Mouse (Mus musculus) embryonic facial prominence, embryonic 13.5 days (tissue): ENCODE measurements around the gene Trim26. TPM values are rescaled to one million over a fixed set of nuclear protein-coding genes. Genes with fewer than 3 reads are reported as not detected.
"Not testable (repeated sequence)": the region's sequence is repeated elsewhere in the genome, so short reads cannot be mapped to it uniquely, and the experiment has no call there.

Experiments
- ATAC-seq: fragments of 200-750 bp; cut with Nextera tagmentation; 2 replicates; pipeline ENCODE4 v1.8.0; 2017; ENCODE audit warnings: low read depth; ENCODE audit not compliant: insufficient number of reproducible peaks, insufficient read depth, low FRiP score, low TSS enrichment
- H3K27ac ChIP-seq: fragments of 300-500 bp; sonication (generic); 2 replicates; pipeline ENCODE4 v1.5.1; 2015; ENCODE audit warnings: moderate library complexity, mild to moderate bottlenecking, inconsistent platforms
- H3K27me3 ChIP-seq: fragments of 300-500 bp; sonication (generic); 2 replicates; pipeline ENCODE4 v1.6.1; 2015; ENCODE audit warnings: mild to moderate bottlenecking, inconsistent platforms
- H3K36me3 ChIP-seq: fragments of 300-500 bp; sonication (generic); 2 replicates; pipeline ENCODE4 v1.6.1; 2015; ENCODE audit warnings: mild to moderate bottlenecking, inconsistent platforms
- H3K4me1 ChIP-seq: fragments of 300-500 bp; sonication (generic); 2 replicates; pipeline ENCODE4 v1.6.1; 2015; ENCODE audit warnings: inconsistent platforms
- H3K4me2 ChIP-seq: fragments of 300-500 bp; sonication (generic); 2 replicates; pipeline ENCODE4 v1.6.1; 2015; ENCODE audit warnings: moderate library complexity, mild to moderate bottlenecking, inconsistent platforms
- H3K4me3 ChIP-seq: fragments of 300-500 bp; sonication (generic); 2 replicates; pipeline ENCODE4 v1.5.1; 2015; ENCODE audit warnings: mild to moderate bottlenecking, inconsistent platforms
- H3K9ac ChIP-seq: fragments of 300-500 bp; sonication (generic); 2 replicates; pipeline ENCODE4 v1.6.1; 2015; ENCODE audit warnings: mild to moderate bottlenecking, inconsistent platforms
- H3K9me3 ChIP-seq: fragments of 300-500 bp; sonication (generic); 2 replicates; pipeline ENCODE4 v1.6.1; 2016; ENCODE audit warnings: inconsistent platforms
- WGBS: fragments of 180-500 bp; shearing (Covaris S2); methylation state at CpG from one replicate; pipeline ENCODE4 v1.1.7; 2015; ENCODE audit warnings: mixed read lengths; 5-methylcytosine and 5-hydroxymethylcytosine counted together
- polyA plus RNA-seq: library from polyadenylated mRNA; unstranded; fragments of >200 nt; fragmentation: Nextera tagmentation; extraction: Ambion mirVana; gene quantifications from 2 replicates; pipeline ENCODE4 v1.2.1, GENCODE M21; 2015

Gene Trim26
- 55.7 and 60.3 TPM in 2 replicates for polyA plus RNA-seq

DNA sequence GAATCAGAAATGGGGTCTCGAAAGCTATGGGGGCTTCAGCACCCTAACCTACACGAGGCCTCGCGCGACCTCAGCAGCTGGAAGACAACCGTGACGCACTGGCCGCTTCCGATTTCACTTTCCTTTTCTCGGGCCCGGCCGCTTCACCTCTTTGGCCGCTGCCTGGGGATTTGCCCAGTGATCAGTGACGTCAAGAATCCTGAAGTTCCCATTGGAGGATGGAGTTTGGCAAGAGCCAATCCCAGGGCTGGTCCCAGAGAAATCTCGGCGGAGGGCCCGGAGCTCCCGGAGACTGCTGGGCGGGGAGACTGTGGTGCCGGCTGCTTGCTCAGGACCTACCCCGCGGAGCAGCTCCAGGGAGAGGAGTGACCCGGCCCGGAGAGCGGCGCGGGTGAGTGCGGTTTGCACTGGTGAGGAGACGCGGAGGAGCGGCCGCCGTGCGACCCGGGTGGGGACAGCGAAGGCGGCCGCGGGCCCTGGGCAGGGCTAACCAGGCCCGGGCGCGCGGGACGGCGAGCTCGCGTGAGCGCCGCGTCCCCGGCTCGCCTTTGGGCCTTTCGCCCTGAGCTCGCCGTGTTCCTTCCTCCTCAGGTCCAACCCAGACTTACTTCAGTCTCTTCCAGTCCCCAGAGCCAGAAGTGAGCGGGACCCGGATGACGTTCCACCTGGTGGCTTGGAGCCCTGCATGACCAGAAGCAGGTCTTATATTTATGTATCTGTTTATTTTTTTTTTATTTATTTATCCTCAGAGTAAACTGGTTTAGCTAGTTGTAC, at the start of gene Trim26:
Gene Trim26 (plus strand): TSS at position 261 of the 774 bp plus-strand sequence.
- H3K4me1 ChIP-seq, result peaks cover 16% of the 10 kb centered on the region
- peak within 1 kb of the TSS; percentile 92 for H3K27ac ChIP-seq
- WGBS, result under 1% methylated on average over 58 of the region's 58 CpGs
- H3K4me3 ChIP-seq, result peak within 1 kb of the TSS; percentile 66
- peak within 1 kb of the TSS; percentile 64 for H3K4me2 ChIP-seq
- H3K36me3 ChIP-seq, result 0 out of 2 replicates have a peak, but pooled peaks cover 3% of the 10 kb centered on the region
- H3K27me3 ChIP-seq, result no peaks in the 10 kb centered on the region
- peak; percentile 98 for ATAC-seq
- no peaks in the 10 kb centered on the region for H3K9me3 ChIP-seq
- peak within 1 kb of the TSS; percentile 88 for H3K9ac ChIP-seq

DNA sequence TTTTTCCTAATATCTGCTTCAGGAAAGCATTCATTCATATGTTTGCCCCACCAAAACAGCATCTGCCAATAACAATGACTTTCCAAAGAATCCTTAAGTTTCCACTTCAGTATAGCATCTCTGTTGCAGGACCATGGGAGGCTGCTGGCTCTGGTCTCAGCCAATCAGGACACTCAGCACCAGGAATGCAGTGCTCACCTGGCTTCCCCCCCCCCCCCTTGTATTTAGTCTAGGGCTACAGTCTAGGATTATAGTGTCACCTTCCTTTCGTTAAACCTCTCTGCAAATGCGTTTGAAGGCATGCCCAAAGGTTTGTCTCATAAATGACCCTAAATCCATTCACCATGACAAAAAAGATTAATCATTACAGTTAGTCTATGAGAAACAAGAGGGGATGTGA, 48.6 kb upstream of the Trim26 start:
- Histone ChIP-seq H3K27ac (no peak overlapping the region), H3K4me2 (no peak overlapping the region), H3K27me3 (no peaks in the 10 kb centered on the region), H3K9me3 (no peaks in the 10 kb centered on the region), H3K4me3 (no peak overlapping the region), H3K9ac (no peak overlapping the region), H3K36me3 (no peaks in the 10 kb centered on the region), H3K4me1 (no peaks in the 10 kb centered on the region)
- no peak for ATAC-seq
- WGBS, result 71% methylated on average over 2 of the region's 2 CpGs

DNA sequence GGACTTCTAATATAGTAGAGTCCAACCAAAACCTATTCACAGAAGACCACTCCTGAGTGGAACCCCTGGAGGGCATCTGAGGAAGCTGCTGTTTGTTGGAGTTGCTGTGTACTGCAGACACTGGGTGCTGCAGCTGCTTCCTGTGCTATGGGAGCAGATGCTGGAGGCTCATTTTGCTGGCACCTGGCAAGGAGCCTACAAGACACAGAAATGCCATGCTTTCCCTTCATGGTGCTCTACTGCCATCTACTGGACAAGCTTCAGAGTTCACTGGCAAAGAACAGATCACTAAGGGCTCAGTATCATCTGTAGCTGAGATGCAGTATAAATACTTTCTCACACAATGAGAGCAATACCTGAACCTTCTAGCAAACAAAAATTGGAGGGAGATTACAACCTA, 48.1 kb upstream of the Trim26 start:
- not testable (repeated sequence) for H3K4me2 ChIP-seq, ATAC-seq

DNA sequence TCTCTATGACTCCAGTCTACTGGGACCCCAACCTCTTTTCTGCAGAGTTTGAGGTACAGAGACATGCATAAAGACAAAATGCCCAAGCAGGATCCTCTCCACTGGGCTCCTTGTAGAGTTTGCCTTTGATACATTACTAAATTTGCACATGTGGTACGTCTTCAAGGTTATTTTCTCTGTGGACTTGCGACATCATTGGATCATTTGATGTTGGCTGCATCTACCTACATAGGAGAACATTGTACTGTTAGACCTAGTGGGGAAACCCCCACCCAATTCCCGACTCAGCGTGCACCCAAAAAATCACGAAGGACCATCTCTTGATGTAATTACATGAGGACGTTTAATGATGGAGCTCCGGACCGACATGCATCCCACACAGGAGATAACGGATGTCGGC, 37.4 kb upstream of the Trim26 start:
- 87% methylated on average over 10 of the region's 10 CpGs for WGBS

More for the DNA sequence above, 48.1 kb upstream of the Trim26 start:
- H3K9me3 ChIP-seq, H3K9ac ChIP-seq, H3K4me1 ChIP-seq, H3K36me3 ChIP-seq, H3K4me3 ChIP-seq, H3K27me3 ChIP-seq, H3K27ac ChIP-seq: not testable (repeated sequence)

DNA sequence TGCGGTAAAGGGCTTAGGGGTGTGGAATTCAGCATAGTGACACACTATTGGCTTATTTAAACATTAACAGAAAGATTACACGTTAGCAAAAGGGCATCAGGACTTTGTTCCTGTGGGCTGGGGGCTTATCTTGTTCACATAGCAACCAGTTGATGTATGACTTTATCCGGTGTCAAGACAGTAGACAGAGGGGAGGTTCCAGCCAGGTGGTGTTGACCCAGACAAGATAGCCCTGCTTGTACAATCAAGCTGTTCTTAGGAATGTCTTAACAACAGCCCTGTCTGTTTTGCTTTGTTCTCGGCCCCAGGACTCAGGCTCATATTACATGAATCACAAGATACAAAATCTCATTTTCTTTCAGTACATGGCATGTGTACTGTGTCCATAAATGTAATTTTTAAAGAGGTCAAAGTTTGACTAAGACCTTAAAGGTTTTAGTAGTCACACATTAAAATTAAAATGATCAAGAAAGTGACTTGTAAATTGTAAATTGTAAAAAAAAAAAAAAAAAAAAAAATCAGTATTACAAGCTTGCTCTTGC, 36.9 kb upstream of the Trim26 start:
- not testable (repeated sequence) for H3K4me1 ChIP-seq, H3K4me2 ChIP-seq, ATAC-seq, H3K27ac ChIP-seq, H3K36me3 ChIP-seq, H3K27me3 ChIP-seq, H3K9me3 ChIP-seq, H3K9ac ChIP-seq, H3K4me3 ChIP-seq
- WGBS, result 69% methylated on average over 4 of the region's 4 CpGs

More for the DNA sequence above, 37.4 kb upstream of the Trim26 start:
- Histone ChIP-seq H3K36me3 (no peaks in the 10 kb centered on the region), H3K4me3 (no peak overlapping the region), H3K4me1 (no peaks in the 10 kb centered on the region), H3K27me3 (no peaks in the 10 kb centered on the region), H3K4me2 (no peak overlapping the region), H3K9me3 (no peaks in the 10 kb centered on the region), H3K9ac (no peak overlapping the region), H3K27ac (no peak overlapping the region)
- ATAC-seq, result no peak

DNA sequence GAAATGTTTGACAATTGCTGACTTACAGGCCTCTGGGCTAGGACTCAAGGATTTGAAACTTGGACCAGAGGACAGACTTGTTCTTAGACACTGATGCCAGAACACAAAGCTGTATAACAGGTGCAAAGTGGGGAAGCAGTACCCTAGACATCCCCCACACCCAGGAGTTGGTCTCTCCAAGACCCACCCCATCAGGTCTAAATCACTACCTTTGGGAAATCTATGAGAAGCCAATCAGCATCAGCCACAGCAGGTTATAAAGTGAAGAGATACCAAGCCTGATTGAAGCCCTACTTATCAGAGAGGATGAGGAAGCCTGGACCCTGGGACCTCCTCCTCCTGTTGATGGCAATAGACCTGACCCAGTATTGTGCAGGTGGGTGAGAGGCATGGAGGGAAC, 25.1 kb upstream of the Trim26 start, which contains the start of gene H2-M10.6:
Gene H2-M10.6 (plus strand): TSS at position 301 of the 400 bp plus-strand sequence.
- no peaks in the 10 kb centered on the region for H3K27me3 ChIP-seq

DNA sequence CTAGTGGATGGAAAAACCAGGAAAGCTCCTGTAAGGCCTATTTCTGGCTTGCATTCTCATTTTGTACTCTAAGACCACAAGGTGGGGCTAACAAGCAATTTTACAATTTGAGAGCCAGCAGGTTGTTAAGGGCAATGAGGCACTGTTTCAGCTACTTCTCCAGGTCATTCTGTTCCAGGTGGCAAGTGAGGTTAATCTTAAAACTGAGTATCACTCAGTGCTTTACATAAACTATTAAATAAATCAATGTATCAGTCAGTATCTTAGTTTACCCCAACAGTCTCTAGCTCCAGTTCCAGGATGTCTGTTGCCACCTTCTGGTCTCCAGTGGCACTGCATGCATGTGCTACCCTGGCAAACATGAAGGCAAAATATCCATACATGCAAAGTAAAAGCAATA, 12.9 kb upstream of the Trim26 start:
- H3K4me3 ChIP-seq, result no peak overlapping the region
- H3K36me3 ChIP-seq, result no peaks in the 10 kb centered on the region
- no peak for ATAC-seq
- H3K9me3 ChIP-seq, result no peaks in the 10 kb centered on the region
- H3K27ac ChIP-seq, result no peak overlapping the region
- H3K4me1 ChIP-seq, result no peaks in the 10 kb centered on the region
- no peak overlapping the region for H3K4me2 ChIP-seq
- H3K27me3 ChIP-seq, result no peaks in the 10 kb centered on the region
- no peak overlapping the region for H3K9ac ChIP-seq

More for the DNA sequence above, 25.1 kb upstream of the Trim26 start, which contains the start of gene H2-M10.6:
- Histone ChIP-seq H3K9ac (no peak within 1 kb of the TSS), H3K4me2 (no peak within 1 kb of the TSS), H3K4me1 (no peaks in the 10 kb centered on the region), H3K4me3 (no peak within 1 kb of the TSS), H3K27ac (no peak within 1 kb of the TSS), H3K36me3 (no peaks in the 10 kb centered on the region), H3K9me3 (no peaks in the 10 kb centered on the region)
- ATAC-seq, result no peak

DNA sequence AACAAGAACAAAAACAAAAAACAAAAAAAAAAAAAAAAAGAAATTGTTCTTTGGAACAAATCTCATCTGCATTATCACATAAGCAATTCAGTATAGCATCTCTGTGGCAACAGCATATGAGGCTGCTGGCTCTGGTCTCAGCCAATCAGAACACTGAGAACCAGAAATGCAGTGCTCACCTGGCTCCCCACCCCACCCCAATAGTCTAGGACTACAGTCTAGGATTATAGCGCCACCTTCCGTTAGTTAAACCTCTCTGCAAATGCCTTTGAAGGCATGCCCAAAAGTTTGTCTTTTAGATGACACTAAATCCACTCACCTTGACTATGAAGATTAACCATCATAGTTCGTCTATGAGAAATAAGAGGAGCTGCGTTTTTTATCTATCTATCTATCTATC, 11.4 kb upstream of the Trim26 start:
- no peak overlapping the region for H3K9ac ChIP-seq
- H3K4me3 ChIP-seq, result no peak overlapping the region
- peaks cover 4% of the 10 kb centered on the region; the same call in 1 of the 2 replicates for H3K27me3 ChIP-seq
- H3K36me3 ChIP-seq, result no peaks in the 10 kb centered on the region
- H3K4me1 ChIP-seq, result no peaks in the 10 kb centered on the region
- no peak for ATAC-seq
- H3K9me3 ChIP-seq, result no peaks in the 10 kb centered on the region
- no peak overlapping the region for H3K27ac ChIP-seq
- no peak overlapping the region for H3K4me2 ChIP-seq
- WGBS, result 23% methylated on average over 4 of the region's 4 CpGs

DNA sequence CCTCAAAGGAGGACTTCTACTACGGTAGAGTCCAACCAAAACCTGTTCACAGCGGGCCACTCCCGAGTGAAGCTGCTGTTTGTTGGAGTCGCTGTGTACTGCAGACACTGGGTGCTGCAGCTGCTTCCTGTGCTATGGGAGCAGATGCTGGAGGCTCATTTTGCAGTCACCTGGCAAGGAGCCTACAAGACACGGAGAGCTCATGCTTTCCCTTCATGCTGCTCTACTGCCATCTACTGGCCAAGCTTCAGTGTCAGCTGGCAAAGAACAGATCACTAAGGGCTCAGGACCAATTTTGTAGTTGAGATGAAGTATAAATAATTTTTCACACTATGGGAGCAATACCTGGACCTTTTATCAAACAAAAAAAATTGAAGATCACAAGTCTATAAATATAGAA, 10.9 kb upstream of the Trim26 start:
- H3K36me3 ChIP-seq, ATAC-seq, H3K27me3 ChIP-seq, H3K4me3 ChIP-seq, H3K9ac ChIP-seq, H3K9me3 ChIP-seq, H3K4me1 ChIP-seq, H3K27ac ChIP-seq: not testable (repeated sequence)
- 0 out of 2 replicates have a peak overlapping the region, but pooled peaks have one; percentile 28 for H3K4me2 ChIP-seq
- 14% methylated on average over 5 of the region's 5 CpGs for WGBS

DNA sequence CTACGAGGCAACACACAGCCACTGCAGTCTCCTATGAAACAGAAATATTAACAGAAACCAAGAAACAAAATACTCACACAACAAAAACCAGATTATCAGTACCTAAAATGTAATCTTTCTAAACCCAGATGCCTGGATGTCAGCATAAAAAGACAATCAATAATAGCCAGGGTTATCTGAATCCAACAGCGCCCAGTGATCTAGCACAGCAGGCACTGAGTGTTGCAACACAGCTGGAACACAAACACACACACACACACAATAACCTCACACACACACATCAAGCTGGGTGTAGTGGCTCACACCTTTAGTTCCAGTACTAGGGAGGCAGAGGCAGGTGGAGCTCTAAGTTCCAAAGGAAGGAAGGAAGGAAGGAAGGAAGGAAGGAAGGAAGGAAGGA, 8.4 kb upstream of the Trim26 start:
- Histone ChIP-seq H3K27ac (no peak overlapping the region), H3K9ac (no peak overlapping the region), H3K4me3 (no peak overlapping the region), H3K4me2 (no peak overlapping the region), H3K27me3 (peaks cover 4% of the 10 kb centered on the region; the same call in 1 of the 2 replicates), H3K9me3 (no peaks in the 10 kb centered on the region), H3K4me1 (no peaks in the 10 kb centered on the region), H3K36me3 (no peaks in the 10 kb centered on the region)
- WGBS, result 87% methylated on average over 2 of the region's 2 CpGs
- ATAC-seq, result no peak

DNA sequence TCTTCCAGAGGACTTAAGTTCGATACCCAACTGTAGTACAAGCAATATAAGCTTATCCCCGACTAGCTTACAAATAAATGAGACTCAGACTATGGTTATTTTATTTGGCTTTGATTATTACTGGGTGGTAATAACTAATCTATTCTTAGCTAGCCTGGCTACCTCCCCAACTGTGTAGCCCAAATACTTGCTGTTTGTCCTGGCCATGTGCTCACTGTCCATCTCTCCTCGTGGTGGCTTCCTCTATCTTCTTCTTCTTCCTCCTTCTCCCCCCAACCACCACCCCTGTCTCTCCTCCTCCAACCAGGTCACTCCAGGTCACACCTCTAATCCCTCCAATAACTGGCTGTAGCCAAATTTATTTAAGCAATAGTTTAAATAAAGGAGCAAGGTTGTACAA, 6.5 kb upstream of the Trim26 start:
- peaks cover 4% of the 10 kb centered on the region; the same call in 1 of the 2 replicates for H3K27me3 ChIP-seq
- no peaks in the 10 kb centered on the region for H3K4me1 ChIP-seq
- no peak overlapping the region for H3K4me3 ChIP-seq
- H3K27ac ChIP-seq, result no peak overlapping the region
- WGBS, result 77% methylated on average over 3 of the region's 3 CpGs
- no peak overlapping the region for H3K9ac ChIP-seq
- H3K36me3 ChIP-seq, result no peaks in the 10 kb centered on the region
- H3K4me2 ChIP-seq, result no peak overlapping the region
- no peak for ATAC-seq
- no peaks in the 10 kb centered on the region for H3K9me3 ChIP-seq

DNA sequence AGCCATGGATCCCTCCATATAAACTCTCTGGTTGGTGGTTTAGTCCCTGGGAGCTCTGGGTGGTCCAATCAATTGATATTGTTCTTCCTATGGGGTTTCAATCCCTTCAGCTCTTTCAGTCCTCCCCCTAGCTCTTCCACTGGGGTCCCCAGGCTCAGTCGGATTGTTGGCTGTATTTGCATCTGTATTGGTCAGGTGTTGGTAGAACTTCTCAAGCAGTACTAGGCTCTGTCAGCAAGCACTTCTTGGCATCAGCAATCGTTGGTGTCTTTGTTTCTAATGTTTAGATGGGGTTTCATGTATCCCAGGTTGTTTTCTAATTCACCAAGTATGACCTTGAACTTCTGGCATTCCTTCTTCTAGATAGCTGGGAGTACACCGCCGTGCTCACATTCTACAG, 4.2 kb upstream of the Trim26 start:
- Histone ChIP-seq H3K9ac (no peak overlapping the region), H3K4me3 (no peak overlapping the region), H3K36me3 (no peaks in the 10 kb centered on the region), H3K9me3 (no peaks in the 10 kb centered on the region), H3K27ac (no peak overlapping the region), H3K4me1 (peaks cover 11% of the 10 kb centered on the region), H3K27me3 (peaks cover 4% of the 10 kb centered on the region; the same call in 1 of the 2 replicates), H3K4me2 (no peak overlapping the region)
- WGBS, result 58% methylated on average over 4 of the region's 4 CpGs
- ATAC-seq, result no peak
